Mouse (Mus musculus) liver, embryonic 16.5 days (tissue): ENCODE measurements around the gene Neb. TPM values are rescaled to one million over a fixed set of nuclear protein-coding genes. Genes with fewer than 3 reads are reported as not detected.

Experiments used
- ATAC-seq: fragments of 200-750 bp; cut with Nextera tagmentation; 2 replicates; pipeline ENCODE4 v1.8.0; 2017; ENCODE audit warnings: low read depth, mild to moderate bottlenecking, moderate number of reproducible peaks, moderate library complexity
- H3K27ac ChIP-seq: fragments of 300-500 bp; sonication (generic); 2 replicates; pipeline ENCODE4 v1.5.1; 2014; ENCODE audit warnings: mild to moderate bottlenecking, low read length
- H3K27me3 ChIP-seq: fragments of 300-500 bp; sonication (generic); 2 replicates; pipeline ENCODE4 v1.6.1; 2014; ENCODE audit warnings: low read depth, low read length, mixed read lengths; ENCODE audit not compliant: control insufficient read depth, insufficient read depth
- H3K36me3 ChIP-seq: fragments of 300-500 bp; sonication (generic); 2 replicates; pipeline ENCODE4 v1.6.1; 2014; ENCODE audit warnings: mild to moderate bottlenecking; ENCODE audit not compliant: control insufficient read depth, insufficient read depth
- H3K4me1 ChIP-seq: fragments of 300-500 bp; sonication (generic); 2 replicates; pipeline ENCODE4 v1.6.1; 2014; ENCODE audit warnings: low read depth, low read length, mixed read lengths; ENCODE audit not compliant: control insufficient read depth
- H3K4me2 ChIP-seq: fragments of 300-500 bp; sonication (generic); 2 replicates; pipeline ENCODE4 v1.6.1; 2014; ENCODE audit warnings: low read depth, low read length, mixed read lengths
- H3K4me3 ChIP-seq: fragments of 300-500 bp; sonication (generic); 2 replicates; pipeline ENCODE4 v1.5.1; 2014; ENCODE audit warnings: low read depth, mild to moderate bottlenecking, low read length
- H3K9ac ChIP-seq: fragments of 300-500 bp; sonication (generic); 2 replicates; pipeline ENCODE4 v1.6.1; 2014; ENCODE audit warnings: low read depth, low read length
- H3K9me3 ChIP-seq: fragments of 300-500 bp; sonication (generic); replicated peaks from 2 replicates; pipeline ENCODE4 v1.6.1; 2016; ENCODE audit warnings: low read length; ENCODE audit not compliant: control insufficient read depth
- WGBS: fragments of 180-500 bp; shearing (Covaris S2); extraction: QIAGEN DNeasy Blood & Tissue Kit; methylation state at CpG from one replicate; pipeline ENCODE4 v1.1.7; 2014; ENCODE audit not compliant: insufficient replicate concordance; 5-methylcytosine and 5-hydroxymethylcytosine counted together
- polyA plus RNA-seq: library from polyadenylated mRNA; unstranded; fragments of >200 nt; fragmentation: Nextera tagmentation; extraction: Ambion mirVana; gene quantifications from 2 replicates; pipeline ENCODE4 v1.2.1, GENCODE M21; 2015

Neb gene
- polyA plus RNA-seq, 1 experiment from 2014 or later: 10.2 TPM

- ATAC-seq: no peak
- H3K4me1 ChIP-seq: no peaks in the 10 kb centered on the region; the same call in 1 of the 2 replicates
- H3K27me3 ChIP-seq: no peaks in the 10 kb centered on the region
- WGBS: 51% methylated on average over 6 of the region's 6 CpGs
- no peak overlapping the region for H3K9ac ChIP-seq
- H3K36me3 ChIP-seq: no peaks in the 10 kb centered on the region
- no peak overlapping the region for H3K27ac ChIP-seq
- no peak overlapping the region for H3K4me2 ChIP-seq
- no peak overlapping the region for H3K4me3 ChIP-seq
- no peaks in the 10 kb centered on the region for H3K9me3 ChIP-seq
Observed at GRCm38 (mm10) chr2:52386451-52386850, 8.2 kb upstream of the Neb start.

DNA sequence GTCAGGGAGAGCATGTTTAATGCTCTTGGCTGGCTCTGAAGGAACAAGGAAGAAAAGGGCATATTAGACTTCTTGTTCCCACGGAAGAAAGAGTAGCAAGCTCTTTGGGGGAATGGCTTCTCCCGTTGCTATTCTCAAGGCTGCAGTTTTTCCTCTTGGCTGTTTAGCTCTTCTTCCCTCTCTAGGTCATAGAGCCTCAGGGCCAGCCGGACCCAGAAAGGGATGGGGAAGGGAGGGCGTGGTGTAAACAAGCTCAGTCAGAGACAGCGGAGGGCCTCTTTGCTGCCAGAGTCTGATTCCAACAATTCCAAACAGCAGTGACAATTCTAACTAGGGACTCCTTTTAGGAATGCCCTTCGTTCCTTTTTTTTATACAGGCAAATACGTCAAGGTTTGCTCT, 7.8 kb upstream of the Neb start:
- H3K36me3 ChIP-seq: no peaks in the 10 kb centered on the region
- no peak overlapping the region for H3K27ac ChIP-seq
- no peak overlapping the region for H3K4me2 ChIP-seq
- no peaks in the 10 kb centered on the region for H3K9me3 ChIP-seq
- H3K4me3 ChIP-seq: no peak overlapping the region
- WGBS: 31% methylated on average over 7 of the region's 7 CpGs
- H3K4me1 ChIP-seq: no peaks in the 10 kb centered on the region; the same call in 1 of the 2 replicates
- no peak overlapping the region for H3K9ac ChIP-seq
- no peaks in the 10 kb centered on the region for H3K27me3 ChIP-seq
- ATAC-seq: no peak

DNA sequence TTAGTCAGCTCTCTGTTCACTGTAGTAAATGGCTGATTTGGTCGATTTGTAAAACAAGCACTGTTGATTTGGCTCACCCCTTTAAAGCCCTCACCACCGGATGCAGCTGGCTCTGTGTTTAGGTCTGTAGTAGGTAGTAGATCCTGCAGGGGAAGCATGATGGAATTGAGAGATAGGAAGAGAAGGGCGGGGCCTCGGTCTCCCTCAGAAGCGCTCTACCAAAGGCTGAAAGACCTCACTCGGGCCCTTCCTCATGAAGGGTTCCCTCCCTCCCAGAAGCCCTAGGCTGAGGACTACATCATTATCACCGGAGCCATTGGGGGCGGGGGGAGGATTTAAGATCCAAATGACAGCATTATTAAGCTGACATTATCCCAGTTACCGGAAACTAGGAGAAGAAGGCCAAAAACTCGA, 581 bp upstream of the Neb start:
- peak overlapping the region; percentile 48 for H3K4me2 ChIP-seq
- H3K36me3 ChIP-seq: no peaks in the 10 kb centered on the region
- peak; percentile 77 for ATAC-seq
- no peak overlapping the region for H3K27ac ChIP-seq
- WGBS: 33% methylated on average over 10 of the region's 10 CpGs
- H3K9me3 ChIP-seq: no peaks in the 10 kb centered on the region
- no peak overlapping the region for H3K9ac ChIP-seq
- peak overlapping the region; percentile 20 for H3K4me3 ChIP-seq
- no peaks in the 10 kb centered on the region for H3K4me1 ChIP-seq
- H3K27me3 ChIP-seq: no peaks in the 10 kb centered on the region

DNA sequence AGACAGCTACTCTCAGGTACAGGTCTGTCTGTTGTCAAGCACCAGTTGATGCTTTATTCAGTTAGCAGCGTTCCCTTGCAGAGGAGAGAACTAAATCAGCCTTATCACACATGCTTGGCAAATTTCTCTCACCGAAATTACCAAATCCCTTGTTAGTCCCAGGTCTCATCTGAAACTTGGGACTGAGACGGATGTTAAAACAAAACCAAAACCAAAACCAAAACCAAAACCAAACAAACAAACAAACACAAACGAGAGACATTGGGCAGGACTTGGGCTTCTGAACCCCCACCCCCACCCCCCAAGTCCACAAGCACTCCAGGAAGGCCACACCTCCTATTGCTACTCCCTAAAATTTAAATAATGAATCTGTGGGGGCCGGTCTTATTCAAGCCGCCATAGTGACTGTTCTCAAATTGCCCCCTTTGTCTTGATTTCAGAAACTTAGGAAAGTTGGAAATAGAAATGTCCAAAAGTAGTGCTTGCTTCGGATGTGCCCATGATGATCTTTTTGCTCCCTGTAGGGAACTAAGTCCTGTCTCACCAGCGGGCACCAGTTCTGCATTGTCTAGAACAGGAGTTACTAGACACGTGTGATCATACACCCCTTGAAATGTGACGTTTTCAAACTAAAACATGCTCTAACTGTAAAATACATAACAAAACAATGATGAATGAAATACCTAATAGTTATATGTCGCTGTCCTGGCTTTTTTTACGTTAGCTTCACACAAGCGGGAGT, 397 bp downstream of the Neb start:
- Histone ChIP-seq H3K9me3 (no peaks in the 10 kb centered on the region), H3K4me2 (peak overlapping the region; percentile 48), H3K4me1 (no peaks in the 10 kb centered on the region), H3K27me3 (no peaks in the 10 kb centered on the region), H3K4me3 (peak overlapping the region; percentile 20), H3K9ac (no peak overlapping the region), H3K36me3 (no peaks in the 10 kb centered on the region), H3K27ac (no peak overlapping the region)
- 49% methylated on average over 13 of the region's 13 CpGs for WGBS
- no peak for ATAC-seq

- no peaks in the 10 kb centered on the region for H3K4me1 ChIP-seq
- WGBS: 61% methylated on average over 6 of the region's 6 CpGs
- H3K9ac ChIP-seq: no peak overlapping the region
- H3K4me3 ChIP-seq: no peak overlapping the region
- no peak overlapping the region for H3K27ac ChIP-seq
- no peaks in the 10 kb centered on the region for H3K36me3 ChIP-seq
- H3K4me2 ChIP-seq: no peak overlapping the region
- H3K9me3 ChIP-seq: no peaks in the 10 kb centered on the region
- no peaks in the 10 kb centered on the region for H3K27me3 ChIP-seq
- ATAC-seq: no peak
Observed at GRCm38 (mm10) chr2:52374706-52375105, 3.6 kb downstream of the Neb start.

- no peak overlapping the region for H3K4me2 ChIP-seq
- 24% methylated on average over 6 of the region's 6 CpGs for WGBS
- no peaks in the 10 kb centered on the region for H3K9me3 ChIP-seq
- no peak overlapping the region for H3K27ac ChIP-seq
- no peaks in the 10 kb centered on the region for H3K27me3 ChIP-seq
- H3K4me3 ChIP-seq: no peak overlapping the region
- no peaks in the 10 kb centered on the region for H3K4me1 ChIP-seq
- H3K36me3 ChIP-seq: no peaks in the 10 kb centered on the region
- H3K9ac ChIP-seq: no peak overlapping the region
- no peak for ATAC-seq
Observed at GRCm38 (mm10) chr2:52372480-52372879, 5.8 kb downstream of the Neb start.

DNA sequence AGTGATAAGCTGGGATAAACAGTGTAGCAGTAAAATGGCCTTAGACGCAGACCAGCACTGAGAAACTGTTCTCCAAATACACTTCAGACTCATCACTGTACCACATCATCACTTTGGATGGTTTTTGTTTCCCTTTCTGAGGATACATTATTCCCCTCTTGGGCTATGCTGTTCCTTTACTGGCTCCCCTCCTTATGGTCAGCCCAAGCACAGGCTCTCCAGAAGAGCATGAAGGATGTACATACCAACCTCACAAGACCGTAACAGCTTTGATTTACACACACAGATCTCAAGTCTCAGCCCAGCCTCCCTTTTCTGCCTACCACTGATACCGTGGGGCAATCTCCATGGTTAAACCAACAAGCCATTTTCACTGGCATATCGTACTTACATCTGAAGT, 6.2 kb downstream of the Neb start:
- WGBS: 46% methylated on average over 4 of the region's 4 CpGs
- H3K9ac ChIP-seq: no peak overlapping the region

GRCm38 (mm10) chr2:52371066-52371465, 7.2 kb downstream of the Neb start:
- no peak for ATAC-seq
- 30% methylated on average over 2 of the region's 2 CpGs for WGBS
- no peak overlapping the region for H3K27ac ChIP-seq

More for the DNA sequence above, 6.2 kb downstream of the Neb start:
- Histone ChIP-seq H3K4me2 (no peak overlapping the region), H3K9me3 (no peaks in the 10 kb centered on the region), H3K4me3 (no peak overlapping the region), H3K27ac (no peak overlapping the region), H3K27me3 (no peaks in the 10 kb centered on the region), H3K4me1 (no peaks in the 10 kb centered on the region), H3K36me3 (no peaks in the 10 kb centered on the region)
- no peak for ATAC-seq

DNA sequence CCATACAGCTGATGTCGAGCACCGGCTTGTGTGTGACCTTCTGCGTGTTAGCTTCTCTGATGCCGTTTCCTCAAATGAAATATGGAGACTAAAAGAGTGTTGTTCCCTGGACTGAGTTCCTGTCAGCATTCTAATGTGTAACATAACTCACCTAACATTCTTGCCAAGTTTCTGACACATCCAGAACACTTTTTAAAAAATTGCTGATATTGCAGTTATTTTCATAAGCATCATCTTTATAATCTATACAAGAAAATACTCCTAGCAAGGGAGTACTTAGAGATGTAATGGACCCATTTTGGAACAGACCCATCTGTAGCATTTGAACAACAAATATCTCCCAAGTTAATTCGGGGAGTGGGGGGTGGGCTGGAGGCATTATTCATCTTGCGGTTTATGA, 8.7 kb downstream of the Neb start:
- 81% methylated on average over 6 of the region's 6 CpGs for WGBS
- no peaks in the 10 kb centered on the region for H3K36me3 ChIP-seq
- no peaks in the 10 kb centered on the region for H3K9me3 ChIP-seq
- H3K4me1 ChIP-seq: no peaks in the 10 kb centered on the region
- ATAC-seq: no peak
- no peak overlapping the region for H3K27ac ChIP-seq
- no peak overlapping the region for H3K4me2 ChIP-seq
- H3K4me3 ChIP-seq: no peak overlapping the region
- no peaks in the 10 kb centered on the region for H3K27me3 ChIP-seq
- no peak overlapping the region for H3K9ac ChIP-seq

More at GRCm38 (mm10) chr2:52371066-52371465, 7.2 kb downstream of the Neb start:
- Histone ChIP-seq H3K4me2 (no peak overlapping the region), H3K4me3 (no peak overlapping the region), H3K4me1 (no peaks in the 10 kb centered on the region), H3K9me3 (no peaks in the 10 kb centered on the region), H3K27me3 (no peaks in the 10 kb centered on the region), H3K36me3 (no peaks in the 10 kb centered on the region), H3K9ac (no peak overlapping the region)
